Mouse (Mus musculus) kidney, postnatal 25 days (tissue): ENCODE results near the gene Bicdl2.

Source experiments
- DNase-seq, 2 experiments: peaks; one replicate each; pipeline ENCODE4 v3.0.0; 2021; ENCODE audit warnings: mixed read lengths in 2 of 2

Bicdl2 gene

GRCm38 (mm10) chr17:23660117-23660875 is at the start of gene Bicdl2:
Bicdl2 (plus strand) TSS chr17:23660506.
- DNase-seq, result peak; percentile 86 to 89

GRCm38 (mm10) chr17:23617087-23617486 is 43.2 kb upstream of the Bicdl2 start:
- DNase-seq, result no peak

- no peak for DNase-seq
Observed at GRCm38 (mm10) chr17:23620351-23620750, 40.0 kb upstream of the Bicdl2 start.

GRCm38 (mm10) chr17:23627813-23628212 is 32.5 kb upstream of the Bicdl2 start:
- no peak for DNase-seq

- DNase-seq, result peak; percentile 71 to 75
Observed at GRCm38 (mm10) chr17:23630195-23631020, 29.9 kb upstream of the Bicdl2 start.

- no peak for DNase-seq
Observed at GRCm38 (mm10) chr17:23631241-23631640, 29.1 kb upstream of the Bicdl2 start.

- DNase-seq, result peak in 1 of 2 experiments; percentile 18
Observed at GRCm38 (mm10) chr17:23644613-23645495, 15.5 kb upstream of the Bicdl2 start, which contains the start of gene Mmp25. Mmp25 (minus strand) TSS chr17:23645277.

GRCm38 (mm10) chr17:23645894-23646293 is 14.4 kb upstream of the Bicdl2 start:
- no peak for DNase-seq

GRCm38 (mm10) chr17:23651363-23651762 is 8.9 kb upstream of the Bicdl2 start:
- no peak for DNase-seq

- DNase-seq, result no peak
Observed at GRCm38 (mm10) chr17:23653324-23653723, 7.0 kb upstream of the Bicdl2 start.

- DNase-seq, result no peak
Observed at GRCm38 (mm10) chr17:23654001-23654400, 6.3 kb upstream of the Bicdl2 start.

GRCm38 (mm10) chr17:23654410-23654809 is 5.9 kb upstream of the Bicdl2 start:
- DNase-seq, result no peak

- DNase-seq, result no peak
Observed at GRCm38 (mm10) chr17:23658450-23658849, 1.9 kb upstream of the Bicdl2 start.

GRCm38 (mm10) chr17:23660876-23661200 is 532 bp downstream of the Bicdl2 start:
- peak in 1 of 2 experiments; percentile 19 for DNase-seq

- peak in 1 of 2 experiments; percentile 44 for DNase-seq
Observed at GRCm38 (mm10) chr17:23661526-23661925, 1.2 kb downstream of the Bicdl2 start.

GRCm38 (mm10) chr17:23664556-23665021 is 4.3 kb downstream of the Bicdl2 start:
- no peak for DNase-seq

GRCm38 (mm10) chr17:23665511-23665910 is 5.2 kb downstream of the Bicdl2 start:
- DNase-seq, result no peak

GRCm38 (mm10) chr17:23670516-23671074 is 10.3 kb downstream of the Bicdl2 start:
- no peak for DNase-seq

GRCm38 (mm10) chr17:23671519-23671918 is 11.2 kb downstream of the Bicdl2 start:
- DNase-seq, result peak in 1 of 2 experiments; percentile 14

GRCm38 (mm10) chr17:23672761-23673160 is 12.5 kb downstream of the Bicdl2 start:
- DNase-seq, result peak in 1 of 2 experiments; percentile 14

GRCm38 (mm10) chr17:23673424-23674073 is 13.2 kb downstream of the Bicdl2 start, which contains the start of the genes Hcfc1r1 and Thoc6:
Hcfc1r1 (plus strand) TSS chr17:23673596.
Thoc6 (minus strand) TSS chr17:23673882.
- peak; percentile 94 to 97 for DNase-seq
